Mouse (Mus musculus) intestine, postnatal 0 days (tissue): ENCODE measurements around the gene Ggt6. TPM values are rescaled to one million over a fixed set of nuclear protein-coding genes. Genes with fewer than 3 reads are reported as not detected.
A peak's percentile ranks its signal among the peaks of the same experiment; 100 is the strongest.

Source experiments
- ATAC-seq: fragments of 200-750 bp; cut with Nextera tagmentation; 2 replicates; pipeline ENCODE4 v1.8.0; 2017; ENCODE audit warnings: mild to moderate bottlenecking, moderate TSS enrichment, moderate library complexity
- H3K27ac ChIP-seq: fragments of 300-500 bp; sonication (generic); 2 replicates; pipeline ENCODE4 v1.5.1; 2014; ENCODE audit warnings: mild to moderate bottlenecking, low read depth, low read length, moderate library complexity
- H3K27me3 ChIP-seq: fragments of 300-500 bp; sonication (generic); replicated peaks from 2 replicates; pipeline ENCODE4 v1.6.1; 2014; ENCODE audit warnings: low read length, mixed read lengths; ENCODE audit not compliant: control insufficient read depth, insufficient read depth
- H3K36me3 ChIP-seq: fragments of 300-500 bp; sonication (generic); 2 replicates; pipeline ENCODE4 v1.6.1; 2014; ENCODE audit warnings: mild to moderate bottlenecking, moderate library complexity; ENCODE audit not compliant: control insufficient read depth, insufficient read depth
- H3K4me1 ChIP-seq: fragments of 300-500 bp; sonication (generic); replicated peaks from 2 replicates; pipeline ENCODE4 v1.6.1; 2014; ENCODE audit warnings: antibody characterized with exemption, low read length, mixed read lengths; ENCODE audit not compliant: control insufficient read depth, insufficient read depth
- H3K4me2 ChIP-seq: fragments of 300-500 bp; sonication (generic); replicated peaks from 2 replicates; pipeline ENCODE4 v1.6.1; 2014; ENCODE audit warnings: low read depth, mild to moderate bottlenecking, moderate library complexity
- H3K4me3 ChIP-seq: fragments of 300-500 bp; sonication (generic); 2 replicates; pipeline ENCODE4 v1.5.1; 2014; ENCODE audit warnings: low read depth, low read length
- H3K9ac ChIP-seq: fragments of 300-500 bp; sonication (generic); 2 replicates; pipeline ENCODE4 v1.6.1; 2014; ENCODE audit warnings: mild to moderate bottlenecking, low read depth, low read length
- H3K9me3 ChIP-seq: fragments of 300-500 bp; sonication (generic); 2 replicates; pipeline ENCODE4 v1.6.1; 2016; ENCODE audit warnings: mixed run types; ENCODE audit not compliant: control insufficient read depth
- CTCF ChIP-seq: sonication (generic); IDR thresholded peaks from 2 replicates; pipeline ENCODE4 v1.5.1; 2016; ENCODE audit warnings: low read depth, mild to moderate bottlenecking, control low read depth, antibody characterized with exemption, moderate library complexity
- WGBS: fragments of 180-500 bp; shearing (Covaris S2); extraction: QIAGEN DNeasy Blood & Tissue Kit; methylation state at CpG from one replicate; pipeline ENCODE4 v1.1.7; 2014; 5-methylcytosine and 5-hydroxymethylcytosine counted together
- polyA plus RNA-seq: library from polyadenylated mRNA; unstranded; fragments of >200 nt; fragmentation: Nextera tagmentation; extraction: Ambion mirVana; gene quantifications from 2 replicates; pipeline ENCODE4 v1.2.1, GENCODE M21; 2015

Gene Ggt6
- polyA plus RNA-seq, 1 experiment from 2014 or later: 8.6 TPM

DNA sequence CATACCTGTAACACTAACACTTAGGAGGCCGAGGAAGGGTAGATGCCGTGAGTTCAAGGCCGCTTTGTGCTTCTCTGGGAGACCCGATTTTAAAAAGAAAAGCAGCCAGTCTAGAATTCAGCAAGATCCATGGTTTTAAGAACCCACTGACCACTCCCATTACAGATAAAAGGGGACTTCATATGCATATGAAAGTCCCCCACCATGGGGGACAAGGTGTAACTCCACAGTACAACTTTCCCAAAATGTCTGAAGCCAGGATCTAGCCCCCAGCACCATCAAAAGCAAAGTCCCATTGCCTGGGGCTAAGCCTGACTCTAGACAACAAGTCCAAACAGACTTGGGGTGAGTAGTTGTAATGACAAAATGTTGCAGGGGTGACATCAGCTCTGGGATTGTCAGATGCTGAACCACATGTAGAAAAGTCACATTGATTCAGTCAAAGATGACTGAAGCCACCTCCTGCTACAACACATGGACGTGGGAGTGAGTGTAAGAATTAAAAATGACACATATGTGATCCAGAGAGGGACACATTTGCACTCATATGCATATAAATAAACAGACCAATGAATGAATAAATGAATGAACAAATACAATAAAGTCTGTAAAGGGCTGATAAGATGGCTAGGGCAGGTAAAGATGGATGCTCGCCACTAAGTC, 14.7 kb upstream of the Ggt6 start:
- H3K4me2 ChIP-seq: no peak overlapping the region
- H3K4me1 ChIP-seq: no peaks in the 10 kb centered on the region
- no peak overlapping the region for H3K9ac ChIP-seq
- H3K27ac ChIP-seq: no peak overlapping the region
- WGBS: 85% methylated on average over 6 of the region's 6 CpGs
- no peak overlapping the region for H3K4me3 ChIP-seq
- TF ChIP-seq CTCF: no peak
- no peaks in the 10 kb centered on the region for H3K9me3 ChIP-seq
- H3K27me3 ChIP-seq: no peaks in the 10 kb centered on the region
- ATAC-seq: no peak
- H3K36me3 ChIP-seq: no peaks in the 10 kb centered on the region

GRCm38 (mm10) chr11:72421518-72422278, 13.6 kb upstream of the Ggt6 start:
- no peaks in the 10 kb centered on the region for H3K9me3 ChIP-seq
- no peak overlapping the region for H3K4me3 ChIP-seq
- 90% methylated on average over 11 of the region's 11 CpGs for WGBS
- TF ChIP-seq CTCF: no peak
- H3K27me3 ChIP-seq: no peaks in the 10 kb centered on the region
- no peaks in the 10 kb centered on the region for H3K4me1 ChIP-seq
- no peak overlapping the region for H3K9ac ChIP-seq
- no peaks in the 10 kb centered on the region for H3K36me3 ChIP-seq
- ATAC-seq: no peak
- H3K27ac ChIP-seq: no peak overlapping the region
- no peak overlapping the region for H3K4me2 ChIP-seq

DNA sequence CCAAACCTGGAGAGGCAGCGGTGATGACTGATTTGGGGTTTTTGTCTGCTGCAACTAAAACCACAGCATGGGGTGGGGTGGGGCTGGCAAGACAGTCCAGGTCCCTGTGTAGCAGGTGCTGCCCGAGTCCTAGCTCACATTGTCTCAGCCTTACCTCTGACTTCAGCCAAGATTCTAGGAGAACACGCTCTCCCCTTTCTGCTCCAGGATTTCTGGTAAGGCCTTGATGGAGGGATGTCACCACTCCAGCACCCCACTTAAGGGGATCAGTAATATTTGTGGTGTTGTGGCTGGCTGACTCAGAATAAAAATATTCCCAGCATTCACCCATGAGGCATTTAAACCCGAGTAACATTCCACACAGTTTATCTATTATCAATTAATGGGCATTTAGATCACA, 11.6 kb upstream of the Ggt6 start:
- no peak overlapping the region for H3K9ac ChIP-seq
- WGBS: 68% methylated on average over 4 of the region's 4 CpGs
- H3K27ac ChIP-seq: no peak overlapping the region
- H3K9me3 ChIP-seq: no peaks in the 10 kb centered on the region
- ATAC-seq: no peak
- H3K4me1 ChIP-seq: no peaks in the 10 kb centered on the region
- no peak for TF ChIP-seq CTCF
- H3K36me3 ChIP-seq: no peaks in the 10 kb centered on the region
- no peaks in the 10 kb centered on the region for H3K27me3 ChIP-seq
- no peak overlapping the region for H3K4me3 ChIP-seq
- H3K4me2 ChIP-seq: no peak overlapping the region

DNA sequence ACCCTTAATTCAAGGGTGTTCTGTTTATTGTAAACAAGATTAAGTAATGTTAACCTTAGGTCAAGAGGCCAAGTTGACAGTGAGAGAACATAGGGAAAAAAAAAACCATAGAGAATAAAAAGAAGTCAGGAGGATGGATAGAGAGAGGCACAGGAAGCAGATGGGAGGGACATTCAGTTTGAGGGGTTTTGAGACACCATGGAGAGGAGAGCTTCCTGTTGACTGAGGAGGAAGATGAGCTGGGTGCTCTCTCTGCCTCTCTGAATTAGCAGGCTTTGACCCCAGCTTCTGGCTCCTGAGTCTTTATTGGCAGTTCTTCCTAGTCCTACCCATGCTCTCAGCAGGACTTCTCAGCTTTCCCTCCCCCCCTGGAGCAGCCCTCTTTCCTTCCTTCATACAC, 10.1 kb upstream of the Ggt6 start:
- no peak for TF ChIP-seq CTCF
- no peak overlapping the region for H3K4me2 ChIP-seq
- no peak overlapping the region for H3K9ac ChIP-seq
- no peaks in the 10 kb centered on the region for H3K4me1 ChIP-seq
- H3K36me3 ChIP-seq: no peaks in the 10 kb centered on the region
- no peak overlapping the region for H3K4me3 ChIP-seq
- no peak overlapping the region for H3K27ac ChIP-seq
- no peak for ATAC-seq
- H3K9me3 ChIP-seq: no peaks in the 10 kb centered on the region
- no peaks in the 10 kb centered on the region for H3K27me3 ChIP-seq

- no peaks in the 10 kb centered on the region for H3K36me3 ChIP-seq
- H3K4me3 ChIP-seq: no peak overlapping the region
- H3K9me3 ChIP-seq: no peaks in the 10 kb centered on the region
- TF ChIP-seq CTCF: peak; percentile 57
- H3K27ac ChIP-seq: no peak overlapping the region
- H3K9ac ChIP-seq: no peak overlapping the region
- no peaks in the 10 kb centered on the region for H3K4me1 ChIP-seq
- no peak for ATAC-seq
- H3K4me2 ChIP-seq: no peak overlapping the region
- no peaks in the 10 kb centered on the region for H3K27me3 ChIP-seq
Observed at GRCm38 (mm10) chr11:72426884-72427283, 8.4 kb upstream of the Ggt6 start.

DNA sequence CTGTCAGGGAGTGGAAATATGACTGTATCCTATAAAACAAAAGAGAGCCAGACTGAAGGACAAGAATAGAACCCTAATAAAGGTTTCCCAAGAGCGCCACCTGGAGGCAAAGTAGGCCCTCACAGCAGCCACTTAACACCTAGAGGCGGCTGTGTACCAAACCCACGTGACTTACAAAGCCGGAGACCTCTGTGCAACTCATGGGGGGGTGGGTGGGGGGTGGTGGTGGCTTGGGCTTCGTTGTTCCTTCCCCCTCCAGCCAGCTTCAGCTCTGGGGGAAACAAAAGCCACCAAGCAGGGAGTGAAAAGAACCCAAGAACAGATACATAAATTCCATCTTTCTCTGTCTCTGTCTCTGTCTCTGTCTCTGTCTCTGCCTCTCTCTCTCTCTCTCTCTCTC, 6.6 kb upstream of the Ggt6 start:
- H3K4me3 ChIP-seq: no peak overlapping the region
- H3K4me2 ChIP-seq: peak overlapping the region; percentile 50
- H3K4me1 ChIP-seq: no peaks in the 10 kb centered on the region
- no peak overlapping the region for H3K9ac ChIP-seq
- peak; percentile 76 for TF ChIP-seq CTCF
- H3K27me3 ChIP-seq: no peaks in the 10 kb centered on the region
- 0% methylated on average over 5 of the region's 5 CpGs for WGBS
- no peaks in the 10 kb centered on the region for H3K9me3 ChIP-seq
- H3K27ac ChIP-seq: no peak overlapping the region
- no peaks in the 10 kb centered on the region for H3K36me3 ChIP-seq
- peak; percentile 58; the same call in 1 of the 2 replicates for ATAC-seq
